Mouse (Mus musculus) stomach, embryonic 14.5 days (tissue): Measurements from ENCODE around the gene Metap1d. TPM values are rescaled to one million over a fixed set of nuclear protein-coding genes. Genes with fewer than 3 reads are reported as not detected.
A peak's percentile ranks its signal among the peaks of the same experiment; 100 is the strongest.

Experiments used
- ATAC-seq: fragments of 200-750 bp; cut with Nextera tagmentation; 2 replicates; pipeline ENCODE4 v1.8.0; 2017; ENCODE audit warnings: low read depth, moderate TSS enrichment; ENCODE audit not compliant: insufficient number of reproducible peaks, insufficient read depth, low FRiP score
- H3K27ac ChIP-seq: fragments of 300-500 bp; sonication (generic); 2 replicates; pipeline ENCODE4 v1.5.1; 2014; ENCODE audit warnings: mild to moderate bottlenecking, low read length, moderate library complexity, mixed read lengths
- H3K27me3 ChIP-seq: fragments of 300-500 bp; sonication (generic); 2 replicates; pipeline ENCODE4 v1.6.1; 2014; ENCODE audit warnings: low read length, control low read depth, mixed read lengths; ENCODE audit not compliant: control insufficient read depth, insufficient read depth
- H3K36me3 ChIP-seq: fragments of 300-500 bp; sonication (generic); 2 replicates; pipeline ENCODE4 v1.6.1; 2014; ENCODE audit warnings: mild to moderate bottlenecking, control low read depth, low read length, moderate library complexity, mixed read lengths; ENCODE audit not compliant: control insufficient read depth, insufficient read depth
- H3K4me1 ChIP-seq: fragments of 300-500 bp; sonication (generic); 2 replicates; pipeline ENCODE4 v1.6.1; 2014; ENCODE audit warnings: low read length, control low read depth, mixed read lengths; ENCODE audit not compliant: control insufficient read depth, insufficient read depth
- H3K4me2 ChIP-seq: fragments of 300-500 bp; sonication (generic); replicated peaks from 2 replicates; pipeline ENCODE4 v1.6.1; 2014; ENCODE audit warnings: low read depth, low read length, control low read depth
- H3K4me3 ChIP-seq: fragments of 300-500 bp; sonication (generic); 2 replicates; pipeline ENCODE4 v1.5.1; 2014; ENCODE audit warnings: low read depth, low read length, control low read depth
- H3K9ac ChIP-seq: fragments of 300-500 bp; sonication (generic); replicated peaks from 2 replicates; pipeline ENCODE4 v1.6.1; 2014; ENCODE audit warnings: low read depth, mild to moderate bottlenecking, control low read depth, low read length, moderate library complexity, mixed read lengths
- H3K9me3 ChIP-seq: fragments of 300-500 bp; sonication (generic); 2 replicates; pipeline ENCODE4 v1.6.1; 2016; ENCODE audit warnings: low read depth, low read length, control low read depth; ENCODE audit not compliant: control insufficient read depth
- WGBS: fragments of 180-500 bp; shearing (Covaris S2); extraction: QIAGEN DNeasy Blood & Tissue Kit; methylation state at CpG from one replicate; pipeline ENCODE4 v1.1.7; 2014; 5-methylcytosine and 5-hydroxymethylcytosine counted together
- polyA plus RNA-seq: library from polyadenylated mRNA; unstranded; fragments of >200 nt; fragmentation: Nextera tagmentation; extraction: Ambion mirVana; gene quantifications from 2 replicates; pipeline ENCODE4 v1.2.1, GENCODE M21; 2014

Metap1d gene
- polyA plus RNA-seq, 1 experiment from 2014 or later: 52.9 TPM

DNA sequence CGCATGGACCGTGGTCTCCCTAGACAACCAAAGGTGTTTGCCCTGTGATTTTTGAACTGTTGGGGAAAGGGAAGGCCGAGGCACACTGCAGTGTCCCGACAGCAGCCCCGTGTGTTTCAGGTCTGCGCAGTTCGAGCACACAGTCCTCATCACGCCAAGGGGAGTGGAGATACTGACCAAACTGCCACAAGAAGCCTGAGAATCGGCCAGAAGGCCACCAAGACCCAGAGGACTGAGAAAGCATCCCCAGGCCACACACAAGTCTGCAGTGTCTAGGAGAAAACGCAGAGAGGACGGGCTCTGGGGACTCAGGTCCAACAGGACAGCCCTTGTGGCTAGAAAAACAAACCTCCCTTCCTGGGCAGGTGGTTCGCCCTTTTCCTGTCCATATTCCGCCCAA is 71.7 kb downstream of the Metap1d start:
- H3K9me3 ChIP-seq: no peaks in the 10 kb centered on the region
- H3K4me3 ChIP-seq: no peak overlapping the region
- H3K36me3 ChIP-seq: no peaks in the 10 kb centered on the region
- no peak overlapping the region for H3K27ac ChIP-seq
- ATAC-seq: no peak
- H3K4me2 ChIP-seq: no peak overlapping the region
- 34% methylated on average over 13 of the region's 13 CpGs for WGBS
- H3K27me3 ChIP-seq: peaks cover 57% of the 10 kb centered on the region
- no peak overlapping the region for H3K9ac ChIP-seq
- peaks cover 4% of the 10 kb centered on the region; the same call in 1 of the 2 replicates for H3K4me1 ChIP-seq

DNA sequence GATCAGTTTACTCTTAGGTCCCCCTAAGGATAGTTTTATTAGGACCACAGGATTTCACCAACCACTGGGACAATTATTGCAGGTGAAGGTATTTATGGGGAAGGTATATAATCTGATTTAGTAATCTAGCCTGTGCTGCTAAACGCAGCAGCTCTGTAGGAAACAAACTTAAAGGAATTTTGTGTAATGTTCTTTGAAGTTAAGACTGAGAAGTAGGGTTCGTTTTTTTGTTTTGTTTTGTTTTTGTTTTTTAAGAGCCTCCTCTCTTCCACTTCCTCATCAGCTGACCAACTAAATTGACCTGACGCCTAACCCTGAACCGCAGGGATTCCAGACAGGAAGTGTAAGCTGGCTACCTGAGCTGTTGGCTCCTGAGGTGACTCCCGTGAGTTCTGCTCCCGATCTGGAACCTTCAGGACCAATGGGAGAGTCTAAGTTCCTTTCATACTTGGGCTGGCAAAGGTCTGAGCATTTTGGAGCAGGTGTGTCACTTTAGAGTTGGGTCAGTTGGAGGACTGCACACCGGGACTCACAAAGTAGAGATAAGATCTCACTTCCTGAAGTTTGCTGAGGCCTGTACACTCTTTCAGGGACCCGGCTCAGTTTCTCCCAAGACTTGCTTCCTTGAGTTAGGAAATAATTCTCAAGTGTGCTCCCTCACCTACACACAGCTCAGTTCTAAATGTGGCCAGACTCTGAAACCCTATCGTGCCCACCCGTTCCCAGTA is 73.7 kb downstream of the Metap1d start:
- ATAC-seq: no peak
- 2% methylated on average over 10 of the region's 10 CpGs for WGBS
- Histone ChIP-seq H3K27me3 (peaks cover 70% of the 10 kb centered on the region), H3K4me3 (peak overlapping the region; percentile 11; the same call in 1 of the 2 replicates), H3K4me2 (no peak overlapping the region), H3K4me1 (peaks cover 4% of the 10 kb centered on the region; the same call in 1 of the 2 replicates), H3K9ac (no peak overlapping the region), H3K36me3 (no peaks in the 10 kb centered on the region), H3K9me3 (no peaks in the 10 kb centered on the region), H3K27ac (no peak overlapping the region)

DNA sequence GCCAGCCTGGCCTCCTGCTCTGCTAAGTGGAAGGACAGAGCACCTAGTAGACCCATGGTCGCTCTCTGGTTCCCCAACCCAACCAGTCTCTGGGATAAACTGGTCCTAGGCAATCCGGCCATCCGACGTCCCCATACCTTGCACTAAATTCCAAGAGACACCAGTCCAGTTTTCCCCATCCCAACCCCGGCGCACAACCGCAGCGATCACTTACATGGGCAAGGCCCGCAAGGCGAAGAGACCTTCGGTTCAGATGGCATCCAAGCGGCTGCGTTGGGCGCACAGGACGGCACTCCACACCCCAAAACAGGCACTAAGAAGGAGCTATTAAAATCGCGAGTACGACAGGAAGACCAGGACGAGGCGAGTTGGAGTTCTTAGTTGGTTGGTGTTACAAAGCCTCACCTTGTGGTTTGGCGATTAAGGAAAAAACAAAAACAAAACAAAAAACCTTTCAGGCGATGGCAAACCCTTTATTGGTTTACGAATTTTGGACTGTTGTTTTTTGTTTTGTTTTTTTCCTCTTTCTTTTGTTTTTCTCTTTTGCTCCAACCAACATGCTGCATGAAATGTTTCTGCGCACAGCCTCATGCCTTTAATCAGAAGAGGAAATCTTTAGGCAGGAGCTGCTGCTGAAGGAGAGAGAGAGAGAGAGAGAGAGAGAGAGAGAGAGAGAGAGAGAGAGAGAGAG is 74.4 kb downstream of the Metap1d start:
- H3K27ac ChIP-seq: no peak overlapping the region
- no peak overlapping the region for H3K9ac ChIP-seq
- peak overlapping the region; percentile 11; the same call in 1 of the 2 replicates for H3K4me3 ChIP-seq
- peaks cover 76% of the 10 kb centered on the region for H3K27me3 ChIP-seq
- peaks cover 4% of the 10 kb centered on the region; the same call in 1 of the 2 replicates for H3K4me1 ChIP-seq
- H3K9me3 ChIP-seq: no peaks in the 10 kb centered on the region
- no peaks in the 10 kb centered on the region for H3K36me3 ChIP-seq
- no peak for ATAC-seq
- H3K4me2 ChIP-seq: 0 out of 2 replicates have a peak overlapping the region, but pooled peaks have one; percentile 10
- WGBS: 4% methylated on average over 24 of the region's 24 CpGs

DNA sequence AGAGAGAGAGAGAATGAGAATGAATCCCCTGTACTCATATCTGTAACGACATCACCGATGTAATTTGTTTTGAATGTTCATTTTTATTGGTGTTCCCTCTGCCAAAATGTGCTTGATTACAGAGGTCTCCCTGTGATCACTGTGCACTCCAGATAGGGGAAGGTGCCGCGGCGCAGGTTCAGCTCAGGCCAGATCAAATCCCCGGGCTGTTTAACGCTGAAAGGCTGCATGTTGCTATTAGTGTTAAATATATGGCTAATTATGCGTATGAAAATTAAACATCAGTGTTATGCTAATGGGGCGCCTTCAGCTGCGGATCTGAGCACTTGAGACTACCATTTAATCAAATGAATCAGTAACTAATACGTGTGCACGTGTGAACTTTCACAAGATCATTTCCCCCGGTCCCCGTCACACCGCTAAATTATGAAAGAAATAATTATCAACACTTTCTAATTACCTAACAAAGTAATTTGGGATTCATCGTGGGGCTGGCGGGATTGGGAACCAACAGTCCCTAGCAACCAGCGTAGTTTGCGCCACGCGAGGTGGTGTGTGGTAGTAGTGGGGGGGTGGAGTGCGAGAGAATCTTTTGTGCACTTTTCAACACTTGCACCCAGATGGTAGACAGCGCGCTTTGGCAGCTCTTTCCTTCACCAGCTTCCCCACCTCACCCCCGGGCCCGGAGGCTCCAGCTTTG is 75.1 kb downstream of the Metap1d start, which contains the start of gene Dlx1:
TSS of gene Dlx1 (plus strand) at position 100 of the 700 bp plus-strand sequence.
- H3K4me3 ChIP-seq: peak within 1 kb of the TSS; percentile 43
- H3K27me3 ChIP-seq: peaks cover 78% of the 10 kb centered on the region
- H3K36me3 ChIP-seq: no peaks in the 10 kb centered on the region
- peak within 1 kb of the TSS; percentile 71 for H3K27ac ChIP-seq
- peaks cover 4% of the 10 kb centered on the region; the same call in 1 of the 2 replicates for H3K4me1 ChIP-seq
- 3% methylated on average over 26 of the region's 26 CpGs for WGBS
- no peak for ATAC-seq
- no peaks in the 10 kb centered on the region for H3K9me3 ChIP-seq
- no peak within 1 kb of the TSS for H3K9ac ChIP-seq
- peak within 1 kb of the TSS; percentile 76 for H3K4me2 ChIP-seq

DNA sequence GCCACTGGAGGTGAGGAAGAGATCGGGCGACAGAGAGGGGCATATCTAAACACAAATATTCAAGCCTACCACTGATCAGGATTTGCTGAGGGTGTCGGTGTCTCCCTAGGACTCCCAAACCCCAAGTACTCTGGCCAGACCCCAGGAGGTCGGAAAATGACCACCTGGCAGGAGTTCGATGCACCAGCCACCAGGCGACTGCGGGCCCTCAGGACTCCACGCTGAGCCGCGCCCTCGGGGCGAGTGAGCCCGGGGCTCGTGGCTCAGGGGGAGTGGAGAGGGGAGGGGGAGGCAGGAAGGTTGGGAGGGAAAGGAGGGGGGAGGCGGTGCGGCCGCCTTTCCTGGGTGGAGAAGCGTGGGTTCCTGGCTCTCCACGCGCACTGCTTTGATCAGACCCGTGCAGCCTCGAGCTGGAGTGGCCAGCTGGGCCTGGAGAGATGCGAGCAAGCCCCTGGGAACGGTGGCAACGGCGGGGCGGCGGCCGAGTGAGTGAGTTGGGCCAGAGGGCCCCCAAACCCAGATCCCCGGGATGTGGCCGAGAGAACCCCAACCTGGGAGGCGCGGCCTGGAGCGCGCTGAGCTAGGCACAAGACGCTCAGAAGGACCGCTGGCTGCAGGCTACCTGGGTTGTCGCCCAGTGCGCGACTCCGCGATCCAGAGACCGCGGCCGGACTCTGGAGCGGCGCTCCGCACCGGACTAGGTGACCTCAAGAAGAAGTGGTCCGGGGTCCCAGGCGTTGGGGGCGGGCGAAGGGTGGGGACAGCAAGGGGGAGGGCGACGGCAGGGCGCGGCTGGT is 75.8 kb downstream of the Metap1d start:
- H3K4me2 ChIP-seq: peak overlapping the region; percentile 76
- H3K27ac ChIP-seq: peak overlapping the region; percentile 71
- no peaks in the 10 kb centered on the region for H3K9me3 ChIP-seq
- WGBS: under 1% methylated on average over 55 of the region's 57 CpGs
- H3K4me1 ChIP-seq: peaks cover 4% of the 10 kb centered on the region; the same call in 1 of the 2 replicates
- no peaks in the 10 kb centered on the region for H3K36me3 ChIP-seq
- peaks cover 77% of the 10 kb centered on the region for H3K27me3 ChIP-seq
- 0 out of 2 replicates have a peak, but pooled peaks have one; percentile 11 for ATAC-seq
- peak overlapping the region; percentile 43 for H3K4me3 ChIP-seq
- H3K9ac ChIP-seq: 0 out of 2 replicates have a peak overlapping the region, but pooled peaks have one; percentile 36

DNA sequence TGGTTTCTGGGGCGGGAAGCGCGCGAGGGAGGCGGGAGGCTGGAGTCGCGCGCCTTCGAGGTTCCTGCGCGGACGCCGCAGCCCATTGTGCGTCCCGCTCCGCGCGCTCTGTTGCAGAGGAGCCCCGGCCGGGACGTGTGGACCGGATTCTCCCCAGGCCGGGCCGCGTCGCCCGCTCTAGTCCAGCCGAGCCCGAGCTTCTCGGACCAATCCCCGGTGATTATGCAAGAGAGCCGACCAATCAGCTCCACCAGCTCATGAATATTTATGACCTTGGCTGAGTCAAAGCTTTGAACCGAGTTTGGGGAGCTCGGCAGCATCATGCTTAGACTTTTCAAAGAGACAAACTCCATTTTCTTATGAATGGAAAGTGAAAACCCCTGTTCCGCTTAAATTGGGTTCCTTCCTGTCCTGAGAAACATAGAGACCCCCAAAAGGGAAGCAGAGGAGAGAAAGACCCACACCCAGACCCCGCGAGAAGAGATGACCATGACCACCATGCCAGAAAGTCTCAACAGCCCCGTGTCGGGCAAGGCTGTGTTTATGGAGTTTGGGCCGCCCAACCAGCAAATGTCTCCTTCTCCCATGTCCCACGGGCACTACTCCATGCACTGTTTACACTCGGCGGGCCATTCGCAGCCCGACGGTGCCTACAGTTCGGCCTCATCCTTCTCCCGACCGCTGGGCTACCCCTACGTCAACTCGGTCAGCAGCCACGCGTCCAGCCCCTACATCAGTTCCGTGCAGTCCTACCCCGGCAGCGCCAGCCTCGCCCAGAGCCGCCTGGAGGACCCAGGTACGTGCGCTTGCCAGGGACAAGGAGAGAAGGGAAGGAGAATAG is 76.7 kb downstream of the Metap1d start:
- Histone ChIP-seq H3K4me2 (peak overlapping the region; percentile 76), H3K9ac (0 out of 2 replicates have a peak overlapping the region, but pooled peaks have one; percentile 36), H3K4me3 (peak overlapping the region; percentile 43), H3K27me3 (peaks cover 78% of the 10 kb centered on the region), H3K4me1 (peaks cover 4% of the 10 kb centered on the region; the same call in 1 of the 2 replicates), H3K9me3 (no peaks in the 10 kb centered on the region), H3K36me3 (no peaks in the 10 kb centered on the region), H3K27ac (peak overlapping the region; percentile 71)
- WGBS: under 1% methylated on average over 60 of the region's 60 CpGs
- ATAC-seq: peak; percentile 89

DNA sequence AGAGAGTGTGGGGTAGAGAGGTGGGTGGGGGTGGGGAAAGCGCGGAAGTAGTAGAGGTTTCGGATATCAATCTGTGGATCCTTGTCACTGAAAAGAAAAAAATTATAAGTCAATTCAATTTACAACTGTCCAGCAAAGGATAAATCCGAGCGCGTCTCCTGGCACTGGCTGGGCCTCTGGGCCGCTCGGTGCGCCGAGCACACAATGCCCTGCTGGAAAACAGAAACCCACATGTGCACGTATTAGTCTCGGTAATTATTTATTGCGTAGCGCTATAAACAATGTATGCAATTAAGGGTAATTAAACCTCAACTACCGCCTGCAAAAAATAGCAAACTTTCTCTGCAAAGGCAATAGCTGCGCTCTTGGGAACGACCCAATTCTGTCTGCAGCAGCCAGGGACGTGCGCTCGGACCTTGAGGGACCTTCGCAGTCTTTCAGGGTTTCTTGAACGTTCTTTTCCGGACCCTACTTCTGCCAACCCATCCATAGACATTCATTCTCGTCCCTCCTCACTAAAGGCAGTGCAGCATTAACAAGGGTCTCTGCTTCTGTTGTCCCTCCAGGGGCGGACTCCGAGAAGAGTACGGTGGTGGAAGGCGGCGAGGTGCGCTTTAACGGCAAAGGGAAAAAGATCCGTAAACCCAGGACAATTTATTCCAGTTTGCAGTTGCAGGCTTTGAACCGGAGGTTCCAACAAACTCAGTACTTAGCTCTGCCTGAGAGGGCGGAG is 77.5 kb downstream of the Metap1d start:
- Histone ChIP-seq H3K4me3 (peak overlapping the region; percentile 43), H3K9me3 (no peaks in the 10 kb centered on the region), H3K36me3 (no peaks in the 10 kb centered on the region), H3K4me2 (peak overlapping the region; percentile 76; the same call in 1 of the 2 replicates), H3K9ac (no peak overlapping the region), H3K27ac (peak overlapping the region; percentile 73; the same call in 1 of the 2 replicates), H3K27me3 (peaks cover 75% of the 10 kb centered on the region), H3K4me1 (peaks cover 4% of the 10 kb centered on the region; the same call in 1 of the 2 replicates)
- WGBS: under 1% methylated on average over 34 of the region's 34 CpGs
- no peak for ATAC-seq
